Mouse (Mus musculus) stomach, postnatal 0 days (tissue): ENCODE results near the gene Zbtb39. TPM values are rescaled to one million over a fixed set of nuclear protein-coding genes. Genes with fewer than 3 reads are reported as not detected.
"Not testable (repeated sequence)": the region's sequence is repeated elsewhere in the genome, so short reads cannot be mapped to it uniquely, and the experiment has no call there.

Experiments
- ATAC-seq: fragments of 200-750 bp; cut with Nextera tagmentation; 2 replicates; pipeline ENCODE4 v1.8.0; 2017; ENCODE audit not compliant: low FRiP score, low TSS enrichment
- DNase-seq: peaks from one replicate; pipeline ENCODE4 v3.0.0-alpha.2; 2016; ENCODE audit warnings: low spot score
- H3K27ac ChIP-seq: fragments of 300-500 bp; sonication (generic); replicated peaks from 2 replicates; pipeline ENCODE4 v1.5.1; 2014; ENCODE audit warnings: mild to moderate bottlenecking, control low read depth
- H3K27me3 ChIP-seq: fragments of 300-500 bp; sonication (generic); 2 replicates; pipeline ENCODE4 v1.6.1; 2014; ENCODE audit warnings: low read length; ENCODE audit not compliant: control insufficient read depth, insufficient read depth
- H3K36me3 ChIP-seq: fragments of 300-500 bp; sonication (generic); 2 replicates; pipeline ENCODE4 v1.6.1; 2014; ENCODE audit warnings: low read length, mixed read lengths; ENCODE audit not compliant: control insufficient read depth, insufficient read depth
- H3K4me1 ChIP-seq: fragments of 300-500 bp; sonication (generic); replicated peaks from 2 replicates; pipeline ENCODE4 v1.6.1; 2014; ENCODE audit warnings: antibody characterized with exemption; ENCODE audit not compliant: control insufficient read depth, insufficient read depth
- H3K4me2 ChIP-seq: fragments of 300-500 bp; sonication (generic); replicated peaks from 2 replicates; pipeline ENCODE4 v1.6.1; 2014; ENCODE audit warnings: low read depth, mild to moderate bottlenecking, control low read depth, moderate library complexity
- H3K4me3 ChIP-seq: fragments of 300-500 bp; sonication (generic); 2 replicates; pipeline ENCODE4 v1.5.1; 2014; ENCODE audit warnings: low read depth, low read length, control low read depth
- H3K9ac ChIP-seq: fragments of 300-500 bp; sonication (generic); 2 replicates; pipeline ENCODE4 v1.6.1; 2014; ENCODE audit warnings: mild to moderate bottlenecking, low read length, control low read depth, mixed read lengths
- H3K9me3 ChIP-seq: fragments of 300-500 bp; sonication (generic); 2 replicates; pipeline ENCODE4 v1.6.1; 2016; ENCODE audit warnings: low read length; ENCODE audit not compliant: control insufficient read depth
- CTCF ChIP-seq: IDR thresholded peaks from 2 replicates; pipeline ENCODE4 v1.5.1; 2016; ENCODE audit warnings: antibody characterized with exemption, low read depth, mild to moderate bottlenecking, moderate library complexity
- EP300 ChIP-seq: optimal IDR thresholded peaks from 2 replicates; pipeline ENCODE3; 2016; ENCODE audit warnings: antibody characterized with exemption
- WGBS: fragments of 180-500 bp; shearing (Covaris S2); extraction: QIAGEN DNeasy Blood & Tissue Kit; methylation state at CpG from one replicate; pipeline ENCODE4 v1.1.7; 2014; 5-methylcytosine and 5-hydroxymethylcytosine counted together
- polyA plus RNA-seq: library from polyadenylated mRNA; unstranded; fragments of >200 nt; fragmentation: Nextera tagmentation; extraction: Ambion mirVana; gene quantifications from 2 replicates; pipeline ENCODE4 v1.2.1, GENCODE M21; 2015

Gene Zbtb39
- polyA plus RNA-seq, 1 experiment from 2014 or later, result 1.4 TPM

DNA sequence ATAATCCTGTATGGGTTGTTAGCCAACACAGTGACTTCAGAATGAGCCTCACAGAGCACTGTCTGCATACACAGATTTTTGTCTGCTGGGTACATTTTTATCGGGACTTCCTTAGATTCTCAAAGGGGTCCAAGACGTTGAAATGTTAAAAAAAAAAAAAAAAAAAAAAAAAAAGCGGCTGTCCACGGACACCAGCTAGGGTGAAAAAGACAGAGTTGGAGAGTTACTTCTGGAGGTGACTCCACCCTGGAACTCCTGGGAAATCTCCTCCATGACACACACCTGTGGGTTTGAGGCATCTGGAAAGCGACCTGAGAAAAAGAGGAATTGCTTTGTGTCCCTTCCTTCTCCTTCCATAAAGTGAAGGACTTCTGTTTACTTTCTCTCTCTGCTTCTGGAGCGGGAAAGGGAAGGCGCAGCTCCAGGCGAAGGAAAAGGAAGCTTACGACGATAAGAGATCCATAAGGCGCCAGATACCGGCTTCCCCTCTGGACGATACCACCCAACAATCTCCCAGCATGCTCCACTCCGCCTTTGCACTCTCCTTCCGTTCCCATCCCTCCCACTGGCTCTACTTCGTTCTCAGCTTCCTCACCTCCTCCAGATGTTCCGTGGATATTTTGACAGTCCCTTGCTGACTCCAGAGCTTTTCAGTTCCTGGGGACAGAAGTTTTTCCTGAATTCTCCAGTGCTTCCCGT lies 16.6 kb downstream of the Zbtb39 start:
- H3K9ac ChIP-seq, result peak overlapping the region; percentile 24; the same call in 1 of the 2 replicates
- H3K4me2 ChIP-seq, result peak overlapping the region; percentile 50
- WGBS, result 26% methylated on average over 18 of the region's 18 CpGs
- H3K27ac ChIP-seq, result peak overlapping the region; percentile 63
- H3K4me1 ChIP-seq, result no peaks in the 10 kb centered on the region
- TF ChIP-seq CTCF, result no peak
- TF ChIP-seq EP300, result no peak
- no peak for ATAC-seq
- peak overlapping the region; percentile 25 for H3K4me3 ChIP-seq
- no peaks in the 10 kb centered on the region for H3K27me3 ChIP-seq
- no peaks in the 10 kb centered on the region for H3K9me3 ChIP-seq
- no peak for DNase-seq
- no peaks in the 10 kb centered on the region for H3K36me3 ChIP-seq

- Histone ChIP-seq H3K4me3 (no peak within 1 kb of the TSS), H3K9ac (no peak within 1 kb of the TSS), H3K4me2 (no peak within 1 kb of the TSS), H3K27ac (no peak within 1 kb of the TSS), H3K27me3 (no peaks in the 10 kb centered on the region), H3K9me3 (no peaks in the 10 kb centered on the region), H3K4me1 (no peaks in the 10 kb centered on the region), H3K36me3 (no peaks in the 10 kb centered on the region)
- 53% methylated on average over 9 of the region's 9 CpGs for WGBS
- DNase-seq, result peak; percentile 12
- ATAC-seq, result peak; percentile 74
- TF ChIP-seq CTCF (no peak), EP300 (no peak)
Measured at GRCm38 (mm10) chr10:127759181-127760110, 20.1 kb downstream of the Zbtb39 start, which contains the start of the genes Rdh1 and Rdh16f1. Gene Rdh1, plus strand, starts transcription at chr10:127759721. Gene Rdh16f1, plus strand, starts transcription at chr10:127759787.

- not testable (repeated sequence) for H3K27ac ChIP-seq, H3K9ac ChIP-seq, H3K36me3 ChIP-seq, DNase-seq, H3K4me3 ChIP-seq, H3K9me3 ChIP-seq, H3K4me1 ChIP-seq, ATAC-seq, H3K4me2 ChIP-seq, H3K27me3 ChIP-seq
- WGBS, result 88% methylated on average over 10 of the region's 10 CpGs
Measured at GRCm38 (mm10) chr10:127762926-127763325, 23.6 kb downstream of the Zbtb39 start.

DNA sequence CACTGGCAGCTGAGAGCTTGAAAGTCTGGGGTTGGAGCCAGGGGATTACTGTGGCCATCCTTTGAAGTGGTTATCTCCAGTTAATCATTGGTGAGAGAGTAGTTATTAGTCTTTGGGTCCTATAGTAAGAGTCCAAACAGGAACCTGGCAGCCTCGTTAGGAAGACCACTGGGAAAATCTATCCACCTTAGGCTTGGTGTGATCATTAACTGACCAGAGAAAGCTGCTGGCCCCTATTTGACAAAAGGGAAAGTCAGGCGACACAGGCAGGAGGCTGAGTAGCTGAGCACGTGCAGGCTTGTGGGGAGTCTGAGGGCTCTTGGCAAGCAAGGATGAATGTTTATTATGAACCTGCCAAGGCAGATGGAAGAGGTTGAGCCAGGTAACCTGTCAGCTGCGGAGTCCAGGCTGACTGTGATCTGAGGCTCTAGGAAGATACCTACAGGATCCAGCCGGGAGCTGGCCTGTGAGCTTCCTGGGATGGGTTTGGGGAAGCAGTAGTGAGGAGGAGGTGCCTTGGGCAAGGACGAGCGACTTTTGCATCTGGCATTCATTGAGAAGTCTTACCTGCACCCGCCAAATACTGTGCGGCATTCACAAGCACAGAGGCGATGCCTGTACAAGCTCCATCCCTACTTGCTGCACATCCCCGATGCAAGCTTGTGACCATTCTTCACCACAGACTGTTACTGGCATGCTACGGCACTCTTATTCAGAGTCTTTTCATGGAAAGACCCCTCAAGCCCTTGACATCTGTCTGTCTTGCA lies 24.8 kb downstream of the Zbtb39 start:
- Histone ChIP-seq H3K27ac (no peak overlapping the region), H3K36me3 (no peaks in the 10 kb centered on the region), H3K27me3 (no peaks in the 10 kb centered on the region), H3K4me2 (no peak overlapping the region), H3K4me3 (no peak overlapping the region), H3K9ac (no peak overlapping the region), H3K4me1 (no peaks in the 10 kb centered on the region), H3K9me3 (no peaks in the 10 kb centered on the region)
- WGBS, result 45% methylated on average over 12 of the region's 12 CpGs
- no peak for TF ChIP-seq EP300
- TF ChIP-seq CTCF, result no peak
- DNase-seq, result no peak
- 0 out of 2 replicates have a peak, but pooled peaks have one; percentile 15 for ATAC-seq

DNA sequence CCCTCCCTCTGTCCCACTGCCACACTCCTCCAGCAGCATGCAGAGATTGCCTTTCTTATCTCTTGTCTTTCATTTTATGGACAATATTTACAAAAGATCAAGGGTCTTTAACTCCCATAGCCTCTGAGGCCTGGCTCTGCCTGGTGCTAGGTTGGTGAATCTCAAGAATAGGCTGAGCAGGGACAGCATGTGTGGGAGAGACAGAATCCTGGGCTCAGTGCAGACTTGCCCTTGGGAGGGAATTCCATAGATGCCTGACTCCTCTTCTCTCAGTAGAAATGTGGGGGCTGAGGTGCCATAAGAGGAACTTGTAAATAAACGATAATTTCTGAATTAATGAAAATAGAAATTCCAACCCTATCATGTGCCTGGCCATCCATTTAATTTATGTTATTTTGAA lies 27.2 kb downstream of the Zbtb39 start:
- TF ChIP-seq EP300 (no peak), CTCF (no peak)
- no peaks in the 10 kb centered on the region for H3K4me1 ChIP-seq
- H3K4me2 ChIP-seq, result no peak overlapping the region
- no peaks in the 10 kb centered on the region for H3K27me3 ChIP-seq
- no peaks in the 10 kb centered on the region for H3K36me3 ChIP-seq
- H3K9me3 ChIP-seq, result no peaks in the 10 kb centered on the region
- H3K9ac ChIP-seq, result no peak overlapping the region
- no peak for DNase-seq
- no peak for ATAC-seq
- H3K27ac ChIP-seq, result no peak overlapping the region
- 76% methylated on average over 1 of the region's 1 CpGs for WGBS
- H3K4me3 ChIP-seq, result no peak overlapping the region
